Mouse (Mus musculus) MEL (cell line): ENCODE measurements at regions not wholly inside any gene's neighbourhood (a gene's known extent, or its start where the extent isn't known, plus 50 kb on each side); places are given as distances from the start of the nearest gene placed in this dataset.

Experiments used
- DNase-seq: peaks from one replicate; pipeline ENCODE4 v3.0.0; 2011; ENCODE audit warnings: low read depth, low spot score
- H3K27ac ChIP-seq: 2 replicates; pipeline ENCODE4 v1.5.1; 2012; ENCODE audit warnings: low read depth, mild to moderate bottlenecking, control low read depth, low read length, moderate library complexity; ENCODE audit not compliant: control insufficient read depth
- H3K27me3 ChIP-seq, 2 experiments: fragments of 150-350 bp in 1 of 2; sonication (generic) in 1 of 2; 2 replicates each; pipeline ENCODE4 v1.6.1; 2012; ENCODE audit warnings: low read length in 2 of 2, mild to moderate bottlenecking in 2 of 2, improper control_type of control experiment in 1 of 2, moderate library complexity in 1 of 2; ENCODE audit not compliant: insufficient read depth in 2 of 2, control insufficient read depth in 1 of 2
- H3K36me3 ChIP-seq, 2 experiments: 2 replicates each; pipeline ENCODE4 v1.6.1; 2012 to 2014; ENCODE audit warnings: low read length in 2 of 2, improper control_type of control experiment in 1 of 2, inconsistent platforms in 1 of 2, mild to moderate bottlenecking in 1 of 2; ENCODE audit not compliant: insufficient read depth in 2 of 2, control insufficient read depth in 1 of 2
- H3K4me1 ChIP-seq, 2 experiments: fragments of 150-350 bp in 1 of 2; sonication (generic) in 1 of 2; 2 replicates each; pipeline ENCODE4 v1.6.1; 2012; ENCODE audit warnings: low read length in 2 of 2, improper control_type of control experiment in 1 of 2, mild to moderate bottlenecking in 1 of 2; ENCODE audit not compliant: insufficient read depth in 2 of 2, control insufficient read depth in 1 of 2
- H3K4me3 ChIP-seq, 2 experiments: fragments of 150-350 bp in 1 of 2; sonication (generic) in 1 of 2; 2 replicates each; pipeline ENCODE4 v1.5.1; 2012; ENCODE audit warnings: low read depth in 2 of 2, low read length in 2 of 2, mild to moderate bottlenecking in 2 of 2, moderate library complexity in 2 of 2, control low read depth in 1 of 2, improper control_type of control experiment in 1 of 2; ENCODE audit not compliant: control insufficient read depth in 1 of 2, insufficient read depth in 1 of 2
- H3K79me2 ChIP-seq: 2 replicates; pipeline ENCODE4 v1.6.1; 2012; ENCODE audit warnings: mild to moderate bottlenecking, low read length, moderate library complexity; ENCODE audit not compliant: control insufficient read depth, poor library complexity, insufficient read depth
- H3K9ac ChIP-seq: 2 replicates; pipeline ENCODE4 v1.6.1; 2012; ENCODE audit warnings: low read depth, mild to moderate bottlenecking, control low read depth, low read length, moderate library complexity; ENCODE audit not compliant: control insufficient read depth, poor library complexity, severe bottlenecking
- H3K9me3 ChIP-seq: fragments of 150-350 bp; sonication (generic); replicated peaks from 2 replicates; pipeline ENCODE4 v1.6.1; 2012; ENCODE audit warnings: mild to moderate bottlenecking, low read length, improper control_type of control experiment, moderate library complexity; ENCODE audit not compliant: insufficient read depth
- BHLHE40 ChIP-seq: IDR thresholded peaks from 2 replicates; pipeline ENCODE4 v1.6.1; 2012; ENCODE audit warnings: low read depth, mild to moderate bottlenecking, inconsistent platforms, low read length, improper control_type of control experiment, borderline replicate concordance
- CHD1 ChIP-seq: IDR thresholded peaks from 2 replicates; pipeline ENCODE4 v1.6.1; 2012; ENCODE audit warnings: low read depth, mild to moderate bottlenecking, inconsistent platforms, low read length, improper control_type of control experiment
- EP300 ChIP-seq, 2 experiments: IDR thresholded peaks; 2 replicates each; pipeline ENCODE4 v1.6.1; 2011; ENCODE audit warnings: improper control_type of control experiment in 2 of 2, low read length in 2 of 2, low read depth in 1 of 2, mild to moderate bottlenecking in 1 of 2
- ETS1 ChIP-seq: IDR thresholded peaks from 2 replicates; pipeline ENCODE4 v1.6.1; 2012; ENCODE audit warnings: low read depth, mild to moderate bottlenecking, inconsistent platforms, low read length, improper control_type of control experiment, moderate library complexity
- GATA1 ChIP-seq: IDR thresholded peaks from 2 replicates; pipeline ENCODE4 v1.6.1; 2011; ENCODE audit warnings: low read depth, low read length, improper control_type of control experiment
- MAX ChIP-seq: IDR thresholded peaks from 2 replicates; pipeline ENCODE4 v1.6.1; 2011; ENCODE audit warnings: low read length, improper control_type of control experiment
- MAZ ChIP-seq: IDR thresholded peaks from 2 replicates; pipeline ENCODE4 v1.6.1; 2012; ENCODE audit warnings: low read depth, mild to moderate bottlenecking, inconsistent platforms, low read length, improper control_type of control experiment
- MEF2A ChIP-seq: IDR thresholded peaks from 2 replicates; pipeline ENCODE4 v1.6.1; 2014; ENCODE audit warnings: low read depth, mild to moderate bottlenecking, inconsistent platforms, low read length, improper control_type of control experiment; ENCODE audit not compliant: poor library complexity, insufficient replicate concordance, severe bottlenecking; ENCODE audit errors: extremely low read depth
- MXI1 ChIP-seq: IDR thresholded peaks from 2 replicates; pipeline ENCODE4 v1.6.1; 2011; ENCODE audit warnings: mild to moderate bottlenecking, low read depth, low read length, improper control_type of control experiment
- MYB ChIP-seq: IDR thresholded peaks from 2 replicates; pipeline ENCODE4 v1.6.1; 2011; ENCODE audit warnings: mild to moderate bottlenecking, low read depth, low read length, improper control_type of control experiment
- MYC ChIP-seq: IDR thresholded peaks from 2 replicates; pipeline ENCODE4 v1.6.1; 2011; ENCODE audit warnings: low read depth, mild to moderate bottlenecking, low read length, improper control_type of control experiment, moderate library complexity
- NELFE ChIP-seq: IDR thresholded peaks from 2 replicates; pipeline ENCODE4 v1.6.1; 2011; ENCODE audit warnings: low read depth, low read length, improper control_type of control experiment
- NRF1 ChIP-seq: IDR thresholded peaks from 2 replicates; pipeline ENCODE4 v1.6.1; 2014; ENCODE audit warnings: low read depth, mild to moderate bottlenecking, inconsistent platforms, low read length, improper control_type of control experiment, moderate library complexity; ENCODE audit not compliant: poor library complexity, insufficient read depth, severe bottlenecking
- POLR2A ChIP-seq, 2 experiments: IDR thresholded peaks; 2 replicates each; pipeline ENCODE4 v1.6.1; 2011 to 2012; ENCODE audit warnings: low read length in 2 of 2, mild to moderate bottlenecking in 2 of 2, control low read depth in 1 of 2, improper control_type of control experiment in 1 of 2, low read depth in 1 of 2, moderate library complexity in 1 of 2; ENCODE audit not compliant: control insufficient read depth in 1 of 2, insufficient read depth in 1 of 2, poor library complexity in 1 of 2
- POLR2AphosphoS2 ChIP-seq: IDR thresholded peaks from 2 replicates; pipeline ENCODE4 v1.6.1; 2011; ENCODE audit warnings: low read length, improper control_type of control experiment
- POLR2AphosphoS5 ChIP-seq: IDR thresholded peaks from 2 replicates; pipeline ENCODE4 v1.6.1; 2012; ENCODE audit warnings: low read depth, borderline replicate concordance, mild to moderate bottlenecking, inconsistent platforms, low read length, moderate library complexity, mixed read lengths
- SIN3A ChIP-seq: IDR thresholded peaks from 2 replicates; pipeline ENCODE4 v1.6.1; 2012; ENCODE audit warnings: low read length, improper control_type of control experiment, inconsistent platforms
- TAL1 ChIP-seq: IDR thresholded peaks from 2 replicates; pipeline ENCODE4 v1.6.1; 2012; ENCODE audit warnings: mild to moderate bottlenecking, inconsistent platforms, low read length, moderate library complexity, mixed read lengths
- TBP ChIP-seq: IDR thresholded peaks from 2 replicates; pipeline ENCODE4 v1.8.0; 2011; ENCODE audit warnings: low read depth, low read length, improper control_type of control experiment
- USF1 ChIP-seq: IDR thresholded peaks from 2 replicates; pipeline ENCODE4 v1.6.1; 2014; ENCODE audit warnings: low read depth, mild to moderate bottlenecking, inconsistent platforms, low read length, improper control_type of control experiment, moderate library complexity
- USF2 ChIP-seq, 2 experiments: IDR thresholded peaks; 2 replicates each; pipeline ENCODE4 v1.6.1; 2011 to 2012; ENCODE audit warnings: improper control_type of control experiment in 2 of 2, low read length in 2 of 2, borderline replicate concordance in 1 of 2, inconsistent platforms in 1 of 2, low read depth in 1 of 2, mild to moderate bottlenecking in 1 of 2; ENCODE audit not compliant: insufficient read depth in 1 of 2
- ZKSCAN1 ChIP-seq: IDR thresholded peaks from 2 replicates; pipeline ENCODE4 v1.6.1; 2012; ENCODE audit warnings: low read depth, mild to moderate bottlenecking, inconsistent platforms, low read length, improper control_type of control experiment, moderate library complexity
- ZMIZ1 ChIP-seq: IDR thresholded peaks from 2 replicates; pipeline ENCODE4 v1.6.1; 2012; ENCODE audit warnings: low read depth, mild to moderate bottlenecking, inconsistent platforms, low read length, improper control_type of control experiment, moderate library complexity

- Histone ChIP-seq H3K9me3 (no peaks in the 10 kb centered on the region), H3K27me3 (no peaks in the 10 kb centered on the region), H3K27ac (no peak overlapping the region), H3K36me3 (no peaks in the 10 kb centered on the region), H3K9ac (no peak overlapping the region), H3K4me1 (no peaks in the 10 kb centered on the region), H3K79me2 (no peaks in the 10 kb centered on the region), H3K4me3 (no peak overlapping the region)
- no peak for DNase-seq
- no peak for TF ChIP-seq ZKSCAN1
- no peak for TF ChIP-seq POLR2A (IDR thresholded peaks at IDR 0.05; ENCODE audit: control insufficient read depth in 1 of 2, insufficient read depth in 1 of 2, low read depth in 1 of 2, low read length in 2 of 2, poor library complexity in 1 of 2)
- no peak for TF ChIP-seq MYB
- no peak for TF ChIP-seq CHD1
- TF ChIP-seq POLR2AphosphoS2: no peak
- no peak for TF ChIP-seq TAL1
- TF ChIP-seq SIN3A: no peak
- no peak for TF ChIP-seq ETS1
- no peak for TF ChIP-seq GATA1
- no peak for TF ChIP-seq ZMIZ1
- no peak for TF ChIP-seq MAX
- no peak for TF ChIP-seq USF1
- no peak for TF ChIP-seq MEF2A
- no peak for TF ChIP-seq BHLHE40
- TF ChIP-seq EP300 (IDR thresholded peaks at IDR 0.05; ENCODE audit: low read depth in 1 of 2, low read length in 2 of 2): no peak
- TF ChIP-seq MAZ: no peak
- TF ChIP-seq POLR2AphosphoS5: no peak
Measured at GRCm38 (mm10) chr16:54092206-54092605, 1205.6 kb downstream of the Zpld1 start.

- H3K4me3 ChIP-seq: no peak overlapping the region
- H3K4me1 ChIP-seq: no peaks in the 10 kb centered on the region
- DNase-seq: no peak
- TF ChIP-seq MYC (no peak), NELFE (no peak), NRF1 (no peak), POLR2AphosphoS2 (no peak), POLR2AphosphoS5 (no peak), TBP (no peak), USF2 (IDR thresholded peaks at IDR 0.05; ENCODE audit: borderline replicate concordance in 1 of 2, insufficient read depth in 1 of 2, low read depth in 1 of 2, low read length in 2 of 2) (no peak), MXI1 (no peak)
- H3K36me3 ChIP-seq: no peaks in the 10 kb centered on the region
- no peaks in the 10 kb centered on the region for H3K9me3 ChIP-seq
- H3K27ac ChIP-seq: no peak overlapping the region
- no peaks in the 10 kb centered on the region for H3K79me2 ChIP-seq
- H3K9ac ChIP-seq: no peak overlapping the region
- no peaks in the 10 kb centered on the region for H3K27me3 ChIP-seq
Measured at GRCm38 (mm10) chr16:54091061-54091765, 1206.6 kb downstream of the Zpld1 start.
